Mouse (Mus musculus) Muller cell, postnatal 12 days (primary cell): ENCODE measurements at regions not wholly inside any gene's neighbourhood (a gene's known extent, or its start where the extent isn't known, plus 50 kb on each side); places are given as distances from the start of the nearest gene placed in this dataset.
A peak's percentile ranks its signal among the peaks of the same experiment; 100 is the strongest.

Experiments used
- DNase-seq: peaks from one replicate; pipeline ENCODE4 v3.0.0-alpha.2; 2015; ENCODE audit errors: inconsistent ontology term

GRCm38 (mm10) chr1:163190841-163191240 is 105.4 kb upstream of the Mroh9 start:
- DNase-seq: no peak

GRCm38 (mm10) chr1:163181851-163182250 is 96.4 kb upstream of the Mroh9 start:
- DNase-seq: no peak

- peak; percentile 27 for DNase-seq
Measured at GRCm38 (mm10) chr1:163177011-163177410, 91.5 kb upstream of the Mroh9 start.

- DNase-seq: no peak
Measured at GRCm38 (mm10) chr1:163167051-163167450, 81.6 kb upstream of the Mroh9 start.

- DNase-seq: no peak
Measured at GRCm38 (mm10) chr1:163163636-163164035, 78.2 kb upstream of the Mroh9 start.

GRCm38 (mm10) chr1:163159911-163160310 is 74.4 kb upstream of the Mroh9 start:
- DNase-seq: no peak

GRCm38 (mm10) chr1:163158491-163158890 is 73.0 kb upstream of the Mroh9 start:
- no peak for DNase-seq

GRCm38 (mm10) chr1:163150203-163150855 is 64.9 kb upstream of the Mroh9 start:
- peak; percentile 80 for DNase-seq

- no peak for DNase-seq
Measured at GRCm38 (mm10) chr1:163146641-163147040, 61.2 kb upstream of the Mroh9 start.

- DNase-seq: no peak
Measured at GRCm38 (mm10) chr1:163143113-163143512, 57.6 kb upstream of the Mroh9 start.

GRCm38 (mm10) chr1:163141471-163141870 is 56.0 kb upstream of the Mroh9 start:
- peak; percentile 64 for DNase-seq

- DNase-seq: no peak
Measured at GRCm38 (mm10) chr1:163138179-163138578, 52.7 kb upstream of the Mroh9 start.
